Mouse (Mus musculus): ENCODE measurements at regions not wholly inside any gene's neighbourhood (a gene's known extent, or its start where the extent isn't known, plus 50 kb on each side); places are given as distances from the start of the nearest gene placed in this dataset.

DNA sequence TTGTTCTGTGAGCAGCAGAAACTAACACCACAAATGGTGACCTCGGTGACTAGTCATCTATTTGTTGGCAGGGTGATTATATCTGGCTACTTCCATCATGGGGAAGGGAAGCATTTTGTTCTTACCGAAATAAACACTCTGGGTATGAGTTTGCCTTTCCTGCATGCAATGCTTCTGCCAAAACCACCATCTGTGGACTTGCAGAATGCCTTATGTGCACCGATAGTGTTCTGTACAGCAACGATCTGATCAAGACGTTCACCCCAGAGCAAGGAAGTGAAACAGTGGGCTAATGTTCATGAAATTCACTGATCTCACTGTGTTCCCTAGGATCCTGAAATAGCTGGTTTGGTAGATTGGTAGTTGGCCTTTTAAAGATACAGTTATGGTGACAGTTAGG lies 96.3 kb upstream of the Adcy1 start:
- no peak for TF ChIP-seq GATA1 (IDR thresholded peaks at IDR 0.05; ENCODE audit: borderline replicate concordance, low read length)
- no peak for TF ChIP-seq FLI1 (IDR thresholded peaks at IDR 0.05; ENCODE audit: low read length)

Measured in megakaryocyte, embryonic 14.5 days (primary cell).